Mouse (Mus musculus) 3T3-L1 (cell line): ENCODE measurements around the gene Mgat4d.
"Not testable (repeated sequence)": the region's sequence is repeated elsewhere in the genome, so short reads cannot be mapped to it uniquely, and the experiment has no call there.

Source experiments
- DNase-seq: peaks from one replicate; pipeline ENCODE4 v3.0.0-alpha.2; 2015; ENCODE audit warnings: low read depth, low spot score

The Mgat4d gene

DNA sequence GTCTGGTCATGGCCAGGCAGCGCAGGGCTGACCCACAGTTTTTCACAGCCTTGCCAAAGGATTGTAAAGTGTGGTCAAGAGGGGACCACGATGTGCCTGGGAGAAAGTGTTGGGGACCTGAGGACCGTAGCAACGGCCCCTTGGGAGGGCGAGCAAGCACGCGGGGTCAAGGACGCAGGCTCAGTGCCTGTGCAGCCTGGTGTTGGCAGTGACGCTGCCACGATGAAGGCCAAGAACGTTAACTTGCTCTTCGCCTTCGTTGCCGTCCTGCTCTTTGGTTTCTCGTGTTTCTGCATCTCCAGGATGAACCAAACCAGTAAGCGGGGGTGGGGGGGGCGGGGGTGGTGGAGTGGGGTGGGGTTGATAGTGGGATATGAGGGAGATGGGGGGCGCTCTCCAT, at the start of gene Mgat4d:
Gene Mgat4d, plus strand, starts transcription at position 209 of the 400 bp plus-strand sequence.
- no peak for DNase-seq

DNA sequence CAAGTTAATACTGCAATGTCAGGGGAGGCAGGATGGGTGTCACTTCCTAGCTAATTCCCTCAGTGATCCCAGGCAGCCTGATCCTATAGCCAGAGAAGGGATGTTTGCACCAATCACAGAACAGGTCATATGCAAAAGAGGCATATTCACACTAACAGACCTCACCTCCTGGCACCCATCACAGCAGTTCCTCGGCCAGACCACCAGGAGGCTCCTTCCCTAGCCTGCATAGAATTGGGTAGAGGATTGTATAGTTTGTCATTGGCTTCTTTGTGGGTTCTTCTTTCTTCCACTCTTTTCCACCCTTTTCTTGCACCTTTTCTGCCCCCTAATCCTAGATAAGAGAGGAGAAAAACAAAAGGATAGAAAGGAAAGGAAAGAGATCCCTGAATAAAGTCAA, 48.1 kb upstream of the Mgat4d start:
- DNase-seq = peak; percentile 20

DNA sequence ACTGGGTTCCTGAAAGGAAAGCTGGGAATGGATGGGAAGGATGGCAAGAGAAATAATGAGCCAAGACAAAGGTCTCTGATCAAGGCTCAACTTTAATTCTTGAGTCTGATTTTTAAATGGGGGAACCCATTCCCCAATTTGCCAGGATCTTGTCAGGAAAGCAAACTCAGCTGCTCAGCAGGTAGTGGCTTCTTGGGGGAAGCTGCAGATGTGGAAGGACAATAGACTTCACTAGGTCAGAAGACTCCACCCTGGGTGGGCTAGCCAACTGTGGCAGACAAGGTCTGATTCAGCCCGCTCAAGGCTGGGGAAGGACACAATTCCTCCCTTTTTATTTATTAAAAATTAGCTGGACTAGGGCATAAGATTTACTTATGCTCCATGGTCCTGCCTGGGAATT, 43.3 kb upstream of the Mgat4d start:
- DNase-seq = no peak

DNA sequence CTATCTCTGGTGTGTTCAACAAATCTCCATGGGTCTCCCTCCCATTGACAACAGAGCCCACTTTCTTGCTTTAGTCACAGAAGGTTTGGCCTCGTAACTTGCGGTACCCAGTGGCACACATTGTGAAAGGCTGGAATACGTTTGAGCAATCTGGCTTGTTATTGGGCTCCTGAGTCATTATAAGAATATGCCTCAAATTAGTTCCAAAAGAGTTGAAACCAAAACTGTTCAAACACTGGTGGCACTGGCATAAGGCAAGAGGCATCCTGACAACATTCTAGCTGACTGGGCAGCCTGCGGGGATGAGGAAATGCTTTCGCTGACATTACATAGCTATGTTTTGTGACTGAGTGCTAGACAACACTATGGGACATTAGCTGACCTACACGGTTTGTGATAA, 38.4 kb upstream of the Mgat4d start:
- no peak for DNase-seq

DNA sequence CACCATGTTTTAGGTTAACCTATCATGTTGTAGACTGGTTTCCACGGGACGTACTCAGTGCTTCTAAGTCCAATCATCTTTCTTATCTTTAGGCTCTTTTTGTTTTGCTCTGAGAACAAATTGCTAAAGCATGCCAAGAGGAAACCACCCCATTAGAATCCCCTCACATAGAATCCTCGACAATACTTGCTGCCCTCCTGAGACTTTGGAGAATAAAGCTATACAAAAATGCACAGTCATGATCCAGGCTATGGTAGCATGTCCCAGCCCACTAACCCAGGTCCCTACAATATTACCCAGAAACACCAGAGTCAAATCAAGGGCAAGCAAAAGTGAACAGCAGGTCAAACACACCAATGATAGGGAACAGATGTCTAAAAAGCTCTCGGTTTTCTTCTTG, 33.2 kb upstream of the Mgat4d start:
- not testable (repeated sequence) for DNase-seq

DNA sequence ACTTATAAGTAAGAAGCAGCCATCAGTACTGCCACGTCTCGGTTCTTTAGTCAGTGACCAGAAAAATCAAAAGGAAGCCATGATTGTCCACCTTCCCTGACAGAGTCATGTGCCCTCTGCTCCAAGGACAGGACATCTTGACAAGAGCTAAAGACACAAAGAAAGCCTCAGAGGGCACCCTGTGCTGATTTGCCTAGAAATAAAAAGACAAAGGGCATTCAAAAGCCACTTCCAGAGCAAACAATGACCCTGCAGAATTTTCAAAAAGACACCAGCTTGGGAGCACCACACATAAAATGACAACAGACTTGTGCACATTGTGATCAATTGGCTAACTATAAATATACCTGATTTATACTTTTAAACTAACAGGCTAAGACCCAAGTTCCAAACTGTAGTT, 32.6 kb upstream of the Mgat4d start:
- no peak for DNase-seq

DNA sequence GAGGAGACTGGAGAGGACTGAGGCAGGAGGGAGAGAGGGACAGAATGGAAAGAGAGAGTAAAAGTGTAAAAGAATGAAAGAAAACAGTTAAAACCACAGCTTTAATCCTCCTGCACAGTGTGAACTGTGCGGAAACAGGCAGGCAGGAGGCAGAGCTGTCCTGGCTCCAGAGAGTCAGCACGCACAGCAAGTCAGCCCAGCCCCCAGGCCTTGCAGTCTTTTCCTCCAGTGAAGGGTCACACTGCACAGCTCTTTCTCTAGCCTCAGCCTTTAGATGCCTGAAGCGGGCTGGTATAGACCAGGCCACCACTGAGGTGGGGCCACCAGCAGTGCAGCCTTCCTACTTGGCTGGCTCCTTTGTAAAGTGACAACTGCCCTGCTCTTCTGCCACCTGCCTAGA, 27.7 kb upstream of the Mgat4d start:
- no peak for DNase-seq

DNA sequence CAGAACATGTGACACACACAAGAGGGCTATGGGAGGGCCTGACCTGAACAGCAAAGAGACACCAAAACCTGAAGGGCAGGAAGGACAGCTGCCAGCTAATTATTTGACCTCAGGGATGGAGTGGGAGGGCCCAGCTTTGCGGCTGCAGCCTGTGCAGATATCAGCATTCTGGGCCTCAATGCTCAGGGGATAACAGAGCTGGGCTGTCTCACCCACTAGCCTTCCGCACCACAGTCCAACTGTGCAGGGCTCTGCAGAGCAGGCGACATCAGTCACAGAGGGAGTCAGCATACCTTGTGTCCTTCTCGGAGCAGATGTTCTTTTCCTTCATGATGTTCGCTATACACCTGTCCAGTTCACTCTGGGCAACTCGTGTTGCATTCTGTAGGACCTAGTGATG, 25.9 kb upstream of the Mgat4d start:
- no peak for DNase-seq

DNA sequence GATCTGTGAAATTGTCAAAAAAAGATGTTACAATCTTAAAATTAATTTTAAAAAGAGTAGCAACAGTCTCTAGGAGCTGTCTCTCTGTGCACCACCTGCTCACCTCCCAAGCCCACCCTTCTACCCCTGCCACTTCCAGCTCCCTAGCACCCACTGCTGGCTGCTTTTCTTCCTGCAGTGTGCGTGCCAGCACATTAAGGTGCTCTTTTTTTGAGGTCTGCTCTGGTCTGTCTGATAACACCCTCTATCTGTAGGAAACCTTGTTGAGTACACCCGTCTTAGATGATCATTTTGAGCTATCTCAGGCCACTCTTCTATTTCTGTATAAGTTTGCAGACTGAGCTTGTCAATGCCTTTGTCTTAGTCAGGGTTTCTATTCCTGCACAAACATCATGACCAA, 25.2 kb upstream of the Mgat4d start:
- no peak for DNase-seq

DNA sequence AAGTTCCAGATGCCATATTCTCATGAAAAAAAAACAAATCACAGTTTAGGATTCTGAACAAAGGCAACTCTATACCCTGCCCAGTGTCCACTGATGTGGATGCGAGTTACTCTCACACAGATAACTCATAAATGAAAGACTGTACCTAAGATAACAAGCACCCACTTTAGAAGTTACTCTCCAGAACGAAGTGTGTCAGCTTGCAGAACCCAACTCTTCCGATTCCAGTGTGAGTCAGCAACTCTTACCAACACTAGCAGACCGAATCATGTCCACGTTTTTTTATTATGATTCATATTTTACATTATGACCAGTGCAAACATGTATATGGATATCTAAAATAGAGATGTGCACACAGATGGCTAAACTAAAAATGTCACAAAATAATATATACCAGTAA, 20.4 kb upstream of the Mgat4d start:
- peak; percentile 67 for DNase-seq

DNA sequence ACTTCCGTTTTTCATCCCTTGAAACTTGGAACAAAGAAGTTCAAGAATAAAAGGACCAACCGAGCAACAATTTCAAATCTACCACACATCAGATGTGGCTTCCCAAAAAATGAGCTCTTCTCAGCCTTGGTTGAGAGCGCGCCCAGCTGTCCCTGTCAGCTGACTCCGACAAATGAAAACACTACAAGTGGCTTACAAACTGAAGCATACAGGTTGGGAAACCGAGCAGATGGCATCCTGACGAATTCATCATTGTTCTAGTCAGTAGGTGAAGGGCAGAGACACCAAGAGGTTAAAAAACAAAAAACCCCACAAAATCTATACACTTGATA, 16.7 kb upstream of the Mgat4d start:
- DNase-seq = no peak

DNA sequence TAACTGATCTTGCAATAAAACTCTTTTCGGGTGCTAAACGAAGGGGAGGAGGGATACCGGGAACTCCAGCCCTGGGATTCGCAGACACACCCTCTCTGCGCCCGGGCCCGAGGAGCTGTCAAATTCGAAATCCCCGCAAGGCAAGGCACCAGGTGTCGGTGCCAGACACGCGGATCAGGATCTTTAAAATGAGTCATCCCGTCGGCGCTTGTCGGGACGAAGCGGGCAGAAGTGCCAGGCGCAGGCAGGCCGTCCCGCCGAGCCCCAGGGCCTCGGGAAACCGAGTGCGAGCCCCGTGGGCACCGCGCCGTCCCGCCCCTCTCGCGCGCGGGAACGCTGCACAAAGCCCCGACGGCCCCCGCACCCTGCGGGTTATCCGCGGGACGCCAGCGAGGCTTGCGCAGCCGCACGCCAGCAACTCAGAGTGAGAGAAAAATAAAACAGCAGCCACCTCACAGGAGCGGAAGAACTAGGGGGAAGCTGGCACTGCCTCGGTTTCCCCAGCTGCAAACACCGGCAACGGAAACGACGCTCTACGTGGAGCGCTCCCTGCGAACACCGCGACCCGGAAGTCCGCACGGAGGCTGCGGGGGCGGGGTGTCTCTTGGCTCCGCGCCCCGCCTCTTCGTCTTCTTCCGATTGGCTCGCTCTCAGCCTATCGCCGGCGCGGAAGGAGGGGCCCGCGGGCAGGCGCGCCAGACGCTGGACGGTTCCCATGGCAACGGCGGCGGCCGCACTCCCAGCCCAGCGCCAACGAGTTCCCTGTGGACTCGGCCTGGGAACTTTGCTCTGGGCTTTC, 16.2 kb upstream of the Mgat4d start, which contains the start of gene Elmod2:
Gene Elmod2, minus strand, starts transcription at position 588 of the 799 bp plus-strand sequence.
- peak; percentile 92 for DNase-seq

DNA sequence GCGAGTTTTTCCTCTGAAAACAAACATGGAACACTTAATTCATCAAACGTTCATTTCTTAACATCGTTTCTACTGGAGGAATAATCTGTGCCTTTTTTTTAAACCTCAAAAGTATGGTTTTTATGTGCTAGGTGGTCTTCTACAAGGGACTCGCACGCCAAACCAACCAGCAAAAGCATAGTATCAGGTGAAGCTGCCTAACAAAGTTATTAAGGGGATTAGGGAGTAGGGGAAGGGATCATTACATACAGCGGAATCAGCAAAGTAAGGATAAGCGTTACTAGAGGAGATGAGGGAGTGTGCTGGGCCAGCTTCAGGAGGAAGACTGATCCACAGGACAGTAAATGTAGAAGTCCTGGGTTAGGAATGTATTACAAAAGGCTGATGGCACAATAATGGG, 15.4 kb upstream of the Mgat4d start:
- DNase-seq = peak; percentile 13

DNA sequence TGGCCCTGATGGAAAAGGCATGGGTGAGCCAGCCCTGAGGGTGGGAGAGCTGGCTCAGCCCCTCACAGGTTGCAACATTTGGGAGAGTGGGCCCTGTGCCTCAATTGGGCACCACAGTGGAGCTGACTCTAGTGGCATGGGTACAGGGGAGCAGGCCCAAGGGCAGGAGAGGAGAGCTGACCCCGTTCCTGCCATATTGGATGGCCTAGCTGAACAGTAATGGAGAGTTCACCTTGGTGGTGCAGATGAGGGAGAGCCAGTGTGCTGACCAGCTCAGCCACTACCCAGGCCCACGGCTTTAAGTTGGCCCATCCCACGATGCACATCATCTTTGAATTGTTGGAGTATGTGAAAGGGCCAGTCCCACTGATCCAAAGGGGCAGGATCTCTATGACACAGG, 6.2 kb upstream of the Mgat4d start:
- no peak for DNase-seq

DNA sequence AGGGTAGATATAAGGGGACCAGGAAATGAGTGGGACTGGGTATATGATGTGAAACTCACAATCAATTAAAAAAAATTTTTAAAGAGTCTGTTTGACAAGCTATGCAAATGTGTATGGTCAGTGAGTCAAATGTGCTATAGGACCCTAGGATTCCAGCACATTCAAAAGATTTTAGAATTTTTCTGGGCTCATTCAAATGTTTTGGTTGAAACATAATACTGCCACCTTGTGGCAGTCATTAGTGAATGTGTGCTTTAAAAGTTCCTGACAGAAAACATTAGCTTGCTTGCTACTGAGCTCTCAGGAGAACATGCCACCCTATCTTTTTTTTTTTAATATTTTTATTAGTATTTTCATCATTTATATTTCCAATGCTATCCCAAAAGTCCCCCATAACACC, 5.6 kb upstream of the Mgat4d start:
- peak; percentile 61 for DNase-seq

DNA sequence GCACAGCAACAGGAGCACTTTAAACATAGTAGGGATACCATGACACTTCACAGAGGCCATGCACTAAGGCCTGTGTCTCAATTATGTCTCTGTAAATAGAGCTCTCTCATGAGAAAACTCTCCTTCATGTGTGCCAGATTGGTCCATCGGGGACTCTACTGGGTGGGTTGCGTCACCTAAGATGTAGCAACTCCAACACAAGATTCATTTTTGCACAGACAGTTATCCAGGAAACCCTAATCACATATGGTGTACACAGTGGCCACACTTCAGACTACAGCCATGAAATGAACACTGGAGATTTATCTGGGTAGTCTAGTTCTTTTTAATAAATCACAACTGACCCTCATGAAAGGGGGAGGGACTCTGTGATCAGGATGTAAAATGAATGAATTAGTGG, 3.0 kb downstream of the Mgat4d start:
- no peak for DNase-seq

DNA sequence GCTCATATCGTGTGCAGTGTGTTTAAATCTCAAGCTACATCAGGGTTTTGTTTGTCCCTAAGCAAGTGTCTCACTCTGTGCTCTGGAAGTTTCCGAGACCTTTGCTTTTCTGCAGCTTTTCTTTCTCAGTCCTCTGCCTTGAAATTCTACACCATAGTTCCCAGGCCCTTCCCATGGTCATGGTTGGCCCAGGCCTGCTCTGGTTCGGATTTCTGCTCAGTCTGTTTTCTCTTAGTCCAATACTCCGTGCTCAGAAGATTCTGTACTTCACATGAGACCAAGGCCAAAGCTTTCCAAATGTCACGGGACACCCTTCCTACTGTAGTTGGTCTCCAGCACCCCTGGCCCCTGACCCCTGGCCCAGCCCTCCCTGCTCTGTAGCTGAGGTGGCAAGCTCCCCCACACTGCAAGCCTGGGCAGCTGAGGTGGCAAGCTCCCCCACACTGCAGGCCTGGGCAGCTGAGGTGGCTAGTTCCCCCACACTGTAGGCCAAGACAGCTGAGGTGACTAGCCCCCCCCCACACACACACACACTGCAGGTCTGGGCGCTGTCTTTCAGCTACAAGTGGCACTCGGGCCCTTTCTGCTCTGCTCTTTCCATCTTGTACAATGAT, 15.0 kb downstream of the Mgat4d start:
- DNase-seq = peak; percentile 33

DNA sequence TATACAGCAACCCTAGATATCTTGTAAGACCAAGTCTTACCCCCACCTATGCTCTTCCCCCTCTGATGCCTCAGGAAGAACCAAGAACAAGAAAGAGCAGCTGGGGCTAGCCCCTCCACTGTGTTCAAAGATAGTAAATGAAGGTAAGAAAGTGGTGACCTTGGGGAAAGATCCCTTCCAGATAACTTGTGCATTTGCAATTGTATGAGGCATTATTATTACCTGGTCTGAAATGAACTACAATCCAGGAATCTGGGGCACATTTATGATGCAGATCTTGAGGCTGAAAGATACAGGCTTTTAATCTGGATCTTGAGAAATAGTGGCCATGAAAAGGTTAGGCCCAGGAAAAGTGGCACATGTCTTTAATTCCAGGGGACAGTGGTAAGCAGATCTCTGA, 29.0 kb downstream of the Mgat4d start:
- DNase-seq = no peak

DNA sequence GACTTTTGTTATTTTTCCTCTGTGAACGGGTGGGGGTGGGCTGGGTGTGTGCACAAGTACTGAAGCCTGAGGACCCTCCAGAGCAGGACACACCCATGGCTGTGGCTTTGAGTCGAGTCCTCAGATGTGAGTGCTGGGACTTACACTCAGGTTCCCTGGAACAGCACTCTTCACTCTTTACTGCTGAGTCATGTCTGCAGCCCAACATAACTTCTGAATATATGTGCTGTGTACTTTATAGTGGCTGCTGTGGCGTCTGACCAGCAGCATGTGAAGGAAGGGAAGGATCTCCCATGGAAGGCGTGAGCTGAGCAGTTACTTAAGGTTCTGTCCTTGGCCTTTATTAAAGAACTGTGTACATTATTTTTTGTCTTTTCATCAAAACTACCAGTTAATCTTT, 31.9 kb downstream of the Mgat4d start:
- peak; percentile 9 for DNase-seq

DNA sequence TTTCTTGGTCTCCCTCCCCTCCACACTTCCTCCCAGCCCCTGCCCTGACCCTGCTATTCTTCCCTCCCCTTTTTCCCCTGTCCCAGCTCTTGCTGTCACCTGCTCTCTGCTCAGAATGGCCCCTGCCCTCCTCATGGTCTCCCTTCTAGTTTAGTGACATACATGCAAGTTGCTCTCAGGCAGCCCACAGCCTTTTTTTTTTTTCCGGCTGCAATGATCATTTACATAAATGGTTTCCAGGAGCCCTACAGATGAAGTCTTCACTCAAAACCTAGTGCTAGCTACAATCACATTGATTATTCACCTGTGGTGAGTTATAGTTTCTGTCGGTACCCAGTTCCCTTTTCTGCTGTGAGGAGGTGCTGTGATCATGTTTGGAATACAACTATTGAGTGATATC, 32.7 kb downstream of the Mgat4d start:
- no peak for DNase-seq

DNA sequence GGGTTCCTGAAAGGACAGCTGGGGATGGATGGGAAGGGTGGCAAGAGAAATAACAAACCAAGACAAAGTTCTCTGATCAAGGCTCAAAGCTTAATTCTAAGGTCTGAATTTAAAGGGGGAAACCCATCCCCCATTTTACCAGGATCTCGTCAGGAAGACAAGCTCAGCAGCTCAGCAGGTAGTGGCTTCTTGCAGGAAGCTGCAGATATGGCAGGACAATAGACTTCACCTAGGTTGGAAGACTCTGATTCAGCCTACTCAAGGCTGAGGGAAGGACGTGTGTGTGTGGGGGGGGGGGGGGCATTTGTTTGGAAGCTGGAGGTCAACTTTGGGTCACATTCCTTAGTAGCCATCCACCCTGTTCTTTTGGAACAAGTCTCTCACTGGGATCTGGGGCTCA, 34.6 kb downstream of the Mgat4d start:
- no peak for DNase-seq

DNA sequence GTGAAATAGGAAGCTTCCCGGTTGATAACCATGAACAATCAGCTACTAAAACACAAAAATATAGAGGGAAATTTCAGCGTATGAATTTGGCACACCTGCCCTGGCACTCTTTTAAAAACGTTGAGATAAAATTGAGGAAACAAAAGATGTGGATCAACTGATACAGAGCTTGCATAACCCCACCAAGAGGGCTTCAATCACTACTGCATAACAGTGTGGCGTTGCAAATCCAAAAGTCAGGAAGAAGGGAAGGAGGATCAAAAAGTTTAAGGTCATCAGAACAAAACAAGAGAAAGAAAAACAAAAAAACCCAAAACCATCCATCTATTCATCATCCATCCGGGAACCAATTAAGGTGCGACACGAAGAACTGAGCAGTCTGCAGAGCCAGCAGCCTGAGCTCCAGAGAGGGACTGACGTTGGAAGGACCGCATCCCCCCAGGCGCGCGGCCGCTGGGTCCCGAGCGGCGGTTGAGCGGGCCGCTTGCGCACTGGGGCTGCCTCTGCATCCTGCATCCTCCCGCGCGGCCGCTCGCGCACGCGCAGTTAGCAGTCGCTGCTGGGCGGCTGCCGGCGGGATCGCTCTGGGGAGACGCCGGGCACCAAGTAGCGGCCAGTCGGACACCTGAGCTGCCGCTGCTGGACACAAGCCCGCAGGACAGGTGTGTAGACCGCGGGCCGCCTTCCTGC, 41.2 kb downstream of the Mgat4d start, which contains the start of gene Clgn:
Gene Clgn, plus strand, starts transcription at position 552 of the 690 bp plus-strand sequence.
- no peak for DNase-seq
